Mouse (Mus musculus): ENCODE data around the gene Trem2. TPM values are rescaled to one million over a fixed set of nuclear protein-coding genes. Genes with fewer than 3 reads are reported as not detected.

Gene Trem2
- polyA plus RNA-seq (2012; ENCODE audit: low replicate concordance) = 0.17 and 0.53 TPM in 2 replicates

GRCm38 (mm10) chr17:48346231-48346630 lies at the start of gene Trem2:
Trem2 (plus strand) TSS chr17:48346401.

GRCm38 (mm10) chr17:48299203-48299602 lies 47.0 kb upstream of the Trem2 start, which contains the start of gene Treml2:
Treml2 (plus strand) TSS chr17:48299498.

GRCm38 (mm10) chr17:48315905-48316579 lies 30.2 kb upstream of the Trem2 start, which contains the start of gene B430306N03Rik:
B430306N03Rik (plus strand) TSS chr17:48316141.

GRCm38 (mm10) chr17:48359616-48360015 lies 13.4 kb downstream of the Trem2 start, which contains the start of gene Treml1:
Treml1 (plus strand) TSS chr17:48359916.

Other genes starting within 250 kb of the Trem2 start
- not detected in 2 replicates for gene 9830107B12Rik, start 200.1 kb upstream of the Trem2 start, polyA plus RNA-seq (2012; ENCODE audit: low replicate concordance)
- gene A530064D06Rik, start 179.1 kb upstream of the Trem2 start, polyA plus RNA-seq (2012; ENCODE audit: low replicate concordance) = 0.17 TPM in 1 of 2 replicates, not detected in the other
- gene Trem1, start 113.6 kb upstream of the Trem2 start, polyA plus RNA-seq (2012; ENCODE audit: low replicate concordance) = not detected in 2 replicates
- gene Trem3, start 98.6 kb upstream of the Trem2 start, polyA plus RNA-seq (2012; ENCODE audit: low replicate concordance) = not detected in 2 replicates
- gene Treml4, start 82.1 kb upstream of the Trem2 start, polyA plus RNA-seq (2012; ENCODE audit: low replicate concordance) = 3.2 and 6.5 TPM in 2 replicates
- 6.5 and 10.4 TPM in 2 replicates for gene Treml2, start 46.9 kb upstream of the Trem2 start, polyA plus RNA-seq (2012; ENCODE audit: low replicate concordance)
- gene B430306N03Rik, start 30.3 kb upstream of the Trem2 start, polyA plus RNA-seq (2012; ENCODE audit: low replicate concordance) = 1.1 and 2.0 TPM in 2 replicates
- gene Treml1, start 13.5 kb downstream of the Trem2 start, polyA plus RNA-seq (2012; ENCODE audit: low replicate concordance) = 0.50 and 2.9 TPM in 2 replicates
- 16.0 and 20.8 TPM in 2 replicates for gene Nfya, start 63.5 kb downstream of the Trem2 start, polyA plus RNA-seq (2012; ENCODE audit: low replicate concordance)
- 1.9 and 18.5 TPM in 2 replicates for gene Oard1, start 63.6 kb downstream of the Trem2 start, polyA plus RNA-seq (2012; ENCODE audit: low replicate concordance)
- gene Apobec2, start 86.5 kb downstream of the Trem2 start, polyA plus RNA-seq (2012; ENCODE audit: low replicate concordance) = 0.16 and 0.28 TPM in 2 replicates
- 16.4 and 26.4 TPM in 2 replicates for gene Tspo2, start 105.1 kb downstream of the Trem2 start, polyA plus RNA-seq (2012; ENCODE audit: low replicate concordance)
- 3.7 and 6.8 TPM in 2 replicates for gene Unc5cl, start 108.5 kb downstream of the Trem2 start, polyA plus RNA-seq (2012; ENCODE audit: low replicate concordance)

All from leukemia stem cell, adult 10-12 weeks (primary cell).